Mouse (Mus musculus) erythroblast, embryonic 14.5 days (primary cell): ENCODE measurements around the gene Hjurp.

Experiments used
- GATA1 ChIP-seq: IDR thresholded peaks from 2 replicates; pipeline ENCODE4 v1.6.1; 2012; ENCODE audit warnings: low read length, inconsistent platforms, mixed read lengths
- TAL1 ChIP-seq: IDR thresholded peaks from 3 replicates; pipeline ENCODE4 v1.6.1; 2012; ENCODE audit warnings: low read length, inconsistent platforms, mixed read lengths

- TF ChIP-seq GATA1: no peak
- TF ChIP-seq TAL1: no peak
Measured at GRCm38 (mm10) chr1:88233421-88234247, 43.8 kb downstream of the Hjurp start.
